In the genomic region with DNA sequence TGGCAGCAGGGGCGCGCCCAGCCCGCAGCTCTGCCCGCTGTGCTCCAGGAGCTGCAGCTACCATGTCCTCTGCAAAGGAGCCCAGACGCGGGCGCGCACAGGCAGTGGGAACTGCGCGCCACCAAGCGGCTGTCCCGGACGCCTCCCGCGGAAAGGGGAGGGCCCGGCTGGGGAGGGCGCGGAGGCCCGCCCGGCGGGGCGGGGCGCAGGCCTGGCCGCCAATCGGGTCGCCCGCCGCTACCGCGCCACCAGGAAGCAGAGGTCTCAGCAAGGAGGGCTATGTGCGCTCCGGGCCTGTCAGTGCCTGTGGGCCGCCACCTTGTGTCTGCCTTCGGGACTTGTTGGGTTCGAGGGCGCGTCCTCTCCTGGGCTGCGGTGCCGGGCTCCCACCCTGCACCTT, we compare ENCODE assay signal across 8 mouse cellular contexts.
DNase-seq lines count a peak whose midpoint lies in the region; ATAC-seq and TF ChIP-seq lines count a peak whose summit lies in the region.
"Not testable (repeated sequence)": the region's sequence is repeated elsewhere in the genome, so short reads cannot be mapped to it uniquely, and the experiment has no call there.

No protein-coding gene starts in this region.

- peak overlapping the region; percentile 65 for H3K9ac ChIP-seq in heart, embryonic 13.5 days
- H3K9ac ChIP-seq in intestine, embryonic 15.5 days, result peak overlapping the region; percentile 48
- H3K9ac ChIP-seq in limb, embryonic 11.5 days (ENCODE audit: low read length), result peak overlapping the region; percentile 47; the same call in 1 of the 2 replicates
- H3K9ac ChIP-seq in lung, postnatal 0 days (replicated peaks; ENCODE audit: low read depth), result not testable (repeated sequence)
- H3K9ac ChIP-seq in neural tube, embryonic 15.5 days (replicated peaks), result 0 out of 2 replicates have a peak overlapping the region, but pooled peaks have one; percentile 28

- H3K4me1 ChIP-seq in forebrain, embryonic 10.5 days; heart, embryonic 13.5 days; intestine, embryonic 15.5 days (replicated peaks); limb, embryonic 11.5 days (ENCODE audit: control insufficient read depth, insufficient read depth, low read length); lung, postnatal 0 days (ENCODE audit: insufficient read depth, low read depth, low read length); neural tube, embryonic 15.5 days: not testable (repeated sequence)

- ATAC-seq in heart, embryonic 13.5 days (ENCODE audit: extremely low read depth, insufficient number of reproducible peaks, low FRiP score, low TSS enrichment), result not testable (repeated sequence)
- peak; percentile 97 for ATAC-seq in intestine, embryonic 15.5 days
- ATAC-seq in limb, embryonic 11.5 days (ENCODE audit: insufficient number of reproducible peaks, low FRiP score, low TSS enrichment, low read depth), result peak; percentile 72; the same call in 1 of the 2 replicates
- ATAC-seq in lung, postnatal 0 days, result peak; percentile 57
- peak; percentile 90 for ATAC-seq in neural tube, embryonic 15.5 days (ENCODE audit: low FRiP score)

- not testable (repeated sequence) for H3K27me3 ChIP-seq in forebrain, embryonic 10.5 days (ENCODE audit: poor library complexity, severe bottlenecking); heart, embryonic 13.5 days (replicated peaks); intestine, embryonic 15.5 days (replicated peaks); limb, embryonic 11.5 days (ENCODE audit: control insufficient read depth, insufficient read depth, low read length); lung, postnatal 0 days (replicated peaks; ENCODE audit: insufficient read depth, low read length); neural tube, embryonic 15.5 days (replicated peaks)

- not testable (repeated sequence) for H3K36me3 ChIP-seq in forebrain, embryonic 10.5 days (replicated peaks); heart, embryonic 13.5 days; intestine, embryonic 15.5 days; limb, embryonic 11.5 days (ENCODE audit: control insufficient read depth, insufficient read depth, low read length); lung, postnatal 0 days (ENCODE audit: insufficient read depth, low read length); neural tube, embryonic 15.5 days

- H3K4me3 ChIP-seq in forebrain, embryonic 10.5 days, result peak overlapping the region; percentile 52
- H3K4me3 ChIP-seq in heart, embryonic 13.5 days, result peak overlapping the region; percentile 56
- peak overlapping the region; percentile 52 for H3K4me3 ChIP-seq in intestine, embryonic 15.5 days (replicated peaks)
- peak overlapping the region; percentile 37 for H3K4me3 ChIP-seq in limb, embryonic 11.5 days (ENCODE audit: low read depth, low read length)
- peak overlapping the region; percentile 27; the same call in 1 of the 2 replicates for H3K4me3 ChIP-seq in lung, postnatal 0 days (ENCODE audit: low read depth, low read length)
- H3K4me3 ChIP-seq in neural tube, embryonic 15.5 days (replicated peaks), result peak overlapping the region; percentile 43

- TF ChIP-seq EP300 in lung, postnatal 0 days (IDR thresholded peaks at IDR 0.05), result not testable (repeated sequence)

- H3K9me3 ChIP-seq in forebrain, embryonic 10.5 days, result peaks cover 22% of the 10 kb centered on the region
- not testable (repeated sequence) for H3K9me3 ChIP-seq in heart, embryonic 13.5 days; intestine, embryonic 15.5 days; limb, embryonic 11.5 days (ENCODE audit: control insufficient read depth, low read length); lung, postnatal 0 days (ENCODE audit: low read length); neural tube, embryonic 15.5 days (replicated peaks)

- H3K4me2 ChIP-seq in heart, embryonic 13.5 days, result peak overlapping the region; percentile 68
- H3K4me2 ChIP-seq in intestine, embryonic 15.5 days (replicated peaks), result peak overlapping the region; percentile 60
- peak overlapping the region; percentile 32; the same call in 1 of the 2 replicates for H3K4me2 ChIP-seq in limb, embryonic 11.5 days (ENCODE audit: low read depth, severe bottlenecking)
- H3K4me2 ChIP-seq in lung, postnatal 0 days (replicated peaks; ENCODE audit: low read depth, low read length), result peak overlapping the region; percentile 53
- peak overlapping the region; percentile 53 for H3K4me2 ChIP-seq in neural tube, embryonic 15.5 days

- peak; percentile 59 for DNase-seq in adrenal gland, postnatal 10 days
- DNase-seq in forebrain, embryonic 10.5 days (ENCODE audit: extremely low spot score, low spot score), result peak; percentile 47
- DNase-seq in limb, embryonic 11.5 days (ENCODE audit: low spot score), result peak; percentile 70
- peak; percentile 18 for DNase-seq in lung, postnatal 0 days (ENCODE audit: low spot score)
- DNase-seq in thymus, postnatal 4 days, result peak; percentile 46

- peak overlapping the region; percentile 48; the same call in 1 of the 2 replicates for H3K27ac ChIP-seq in forebrain, embryonic 10.5 days
- not testable (repeated sequence) for H3K27ac ChIP-seq in heart, embryonic 13.5 days (replicated peaks); intestine, embryonic 15.5 days; limb, embryonic 11.5 days (replicated peaks; ENCODE audit: low read depth, low read length); lung, postnatal 0 days (ENCODE audit: low read length)
- H3K27ac ChIP-seq in neural tube, embryonic 15.5 days (replicated peaks), result 0 out of 2 replicates have a peak overlapping the region, but pooled peaks have one; percentile 37

- not testable (repeated sequence) for TF ChIP-seq CTCF in lung, postnatal 0 days (IDR thresholded peaks at IDR 0.05)

- 1% methylated on average over 30 of the region's 39 CpGs for WGBS in forebrain, embryonic 10.5 days
- 1% methylated on average over 37 of the region's 39 CpGs for WGBS in heart, embryonic 13.5 days
- 0% methylated on average over 34 of the region's 39 CpGs for WGBS in intestine, embryonic 15.5 days
- 2% methylated on average over 25 of the region's 39 CpGs for WGBS in limb, embryonic 11.5 days
- under 1% methylated on average over 16 of the region's 39 CpGs for WGBS in lung, postnatal 0 days
- 2% methylated on average over 30 of the region's 39 CpGs for WGBS in neural tube, embryonic 15.5 days

Comparison
In these comparisons a context has a peak if more than half of its experiments do, and no peak if none do; other contexts are left out.
1. DNase-seq: peak in every context shown above with its lines; median percentile 70 in limb, embryonic 11.5 days; 59 in adrenal gland, postnatal 10 days; 47 in forebrain, embryonic 10.5 days; 46 in thymus, postnatal 4 days; 18 in lung, postnatal 0 days.